Mouse (Mus musculus): ENCODE results near the gene Trappc10. TPM values are rescaled to one million over a fixed set of nuclear protein-coding genes. Genes with fewer than 3 reads are reported as not detected.

The Trappc10 gene
- polyA plus RNA-seq, 2 experiments: 19.0 to 32.4 TPM

DNA sequence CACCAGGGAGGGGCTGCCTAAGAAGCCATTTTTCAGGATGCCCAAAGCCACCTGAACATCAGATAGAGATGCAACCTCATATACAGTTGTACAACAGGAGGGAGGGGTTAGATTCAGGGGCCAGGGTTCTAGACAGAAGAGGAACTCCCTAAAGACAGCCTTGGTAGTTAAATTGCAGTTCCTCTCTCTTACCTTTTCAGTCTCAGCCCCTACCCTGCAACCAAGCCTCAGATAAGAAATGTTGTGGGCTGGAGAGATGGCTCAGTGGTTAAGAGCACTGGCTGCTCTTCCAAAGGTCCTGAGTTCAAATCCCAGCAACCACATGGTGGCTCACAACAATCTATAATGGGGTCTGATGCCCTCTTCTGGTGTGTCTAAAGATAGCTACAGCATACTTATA, 76.7 kb downstream of the Trappc10 start:
- no peak overlapping the region for H3K4me2 ChIP-seq (replicated peaks; ENCODE audit: low read depth, low read length, severe bottlenecking)
- peaks cover 68% of the 10 kb centered on the region for H3K36me3 ChIP-seq (ENCODE audit: control insufficient read depth, insufficient read depth, low read length)
- no peak overlapping the region for H3K4me3 ChIP-seq (replicated peaks; ENCODE audit: low read length)

GRCm38 (mm10) chr10:78167333-78167732, 77.1 kb downstream of the Trappc10 start:
- no peak for TF ChIP-seq POLR2A (IDR thresholded peaks at IDR 0.05; ENCODE audit: borderline replicate concordance, extremely low read depth, insufficient read depth, insufficient read length)
- no peak overlapping the region for H3K4me3 ChIP-seq (replicated peaks; ENCODE audit: low read length)
- H3K9ac ChIP-seq (ENCODE audit: low read depth, low read length, severe bottlenecking): no peak overlapping the region
- H3K4me2 ChIP-seq (replicated peaks; ENCODE audit: low read depth, low read length, severe bottlenecking): no peak overlapping the region
- ATAC-seq (ENCODE audit: low FRiP score, low read depth) (no peak), DNase-seq (ENCODE audit: low spot score) (no peak)
- peaks cover 68% of the 10 kb centered on the region for H3K36me3 ChIP-seq (ENCODE audit: control insufficient read depth, insufficient read depth, low read length)
- whole genome bisulfite sequencing: 90% methylated on average over 7 of the region's 7 CpGs
- H3K9me3 ChIP-seq (ENCODE audit: control insufficient read depth, low read length): no peaks in the 10 kb centered on the region
- H3K4me1 ChIP-seq (ENCODE audit: control insufficient read depth, insufficient read depth, low read length): peaks cover 6% of the 10 kb centered on the region
- no peaks in the 10 kb centered on the region for H3K27me3 ChIP-seq (ENCODE audit: control insufficient read depth, insufficient read depth, low read length)
- H3K27ac ChIP-seq (replicated peaks; ENCODE audit: low read depth, low read length): no peak overlapping the region

More for the DNA sequence above, 76.7 kb downstream of the Trappc10 start:
- H3K27ac ChIP-seq (replicated peaks; ENCODE audit: low read depth, low read length): no peak overlapping the region
- ATAC-seq (ENCODE audit: low FRiP score, low read depth): no peak
- no peaks in the 10 kb centered on the region for H3K9me3 ChIP-seq (ENCODE audit: control insufficient read depth, low read length)
- no peak for DNase-seq (ENCODE audit: low spot score)
- H3K27me3 ChIP-seq (ENCODE audit: control insufficient read depth, insufficient read depth, low read length): no peaks in the 10 kb centered on the region
- H3K9ac ChIP-seq (ENCODE audit: low read depth, low read length, severe bottlenecking): no peak overlapping the region
- TF ChIP-seq POLR2A (IDR thresholded peaks at IDR 0.05; ENCODE audit: borderline replicate concordance, extremely low read depth, insufficient read depth, insufficient read length): no peak
- peaks cover 6% of the 10 kb centered on the region for H3K4me1 ChIP-seq (ENCODE audit: control insufficient read depth, insufficient read depth, low read length)

- H3K27ac ChIP-seq (replicated peaks; ENCODE audit: low read depth, low read length): no peak overlapping the region
- no peak overlapping the region for H3K4me3 ChIP-seq (replicated peaks; ENCODE audit: low read length)
- no peak overlapping the region for H3K4me2 ChIP-seq (replicated peaks; ENCODE audit: low read depth, low read length, severe bottlenecking)
- ATAC-seq (ENCODE audit: low FRiP score, low read depth) (no peak), DNase-seq (ENCODE audit: low spot score) (no peak)
- peaks cover 6% of the 10 kb centered on the region for H3K4me1 ChIP-seq (ENCODE audit: control insufficient read depth, insufficient read depth, low read length)
- peaks cover 64% of the 10 kb centered on the region for H3K36me3 ChIP-seq (ENCODE audit: control insufficient read depth, insufficient read depth, low read length)
- WGBS: 92% methylated on average over 21 of the region's 21 CpGs
- H3K9ac ChIP-seq (ENCODE audit: low read depth, low read length, severe bottlenecking): no peak overlapping the region
- H3K9me3 ChIP-seq (ENCODE audit: control insufficient read depth, low read length): no peaks in the 10 kb centered on the region
- H3K27me3 ChIP-seq (ENCODE audit: control insufficient read depth, insufficient read depth, low read length): no peaks in the 10 kb centered on the region
- TF ChIP-seq POLR2A (IDR thresholded peaks at IDR 0.05; ENCODE audit: borderline replicate concordance, extremely low read depth, insufficient read depth, insufficient read length): no peak
Observed at GRCm38 (mm10) chr10:78165256-78166005, 79.0 kb downstream of the Trappc10 start.

- H3K27ac ChIP-seq (replicated peaks; ENCODE audit: low read depth, low read length): no peak overlapping the region
- H3K9me3 ChIP-seq (ENCODE audit: control insufficient read depth, low read length): no peaks in the 10 kb centered on the region
- no peak overlapping the region for H3K4me2 ChIP-seq (replicated peaks; ENCODE audit: low read depth, low read length, severe bottlenecking)
- ATAC-seq (ENCODE audit: low FRiP score, low read depth): no peak
- WGBS: 93% methylated on average over 12 of the region's 12 CpGs
- no peak for TF ChIP-seq POLR2A (IDR thresholded peaks at IDR 0.05; ENCODE audit: borderline replicate concordance, extremely low read depth, insufficient read depth, insufficient read length)
- H3K9ac ChIP-seq (ENCODE audit: low read depth, low read length, severe bottlenecking): no peak overlapping the region
- peaks cover 7% of the 10 kb centered on the region for H3K4me1 ChIP-seq (ENCODE audit: control insufficient read depth, insufficient read depth, low read length)
- no peaks in the 10 kb centered on the region for H3K27me3 ChIP-seq (ENCODE audit: control insufficient read depth, insufficient read depth, low read length)
- no peak for DNase-seq (ENCODE audit: low spot score)
- H3K36me3 ChIP-seq (ENCODE audit: control insufficient read depth, insufficient read depth, low read length): peaks cover 66% of the 10 kb centered on the region
- H3K4me3 ChIP-seq (replicated peaks; ENCODE audit: low read length): no peak overlapping the region
Observed at GRCm38 (mm10) chr10:78164786-78165185, 79.7 kb downstream of the Trappc10 start.

GRCm38 (mm10) chr10:78163923-78164322, 80.5 kb downstream of the Trappc10 start:
- peaks cover 14% of the 10 kb centered on the region for H3K4me1 ChIP-seq (ENCODE audit: control insufficient read depth, insufficient read depth, low read length)
- WGBS: 33% methylated on average over 4 of the region's 4 CpGs
- H3K9ac ChIP-seq (ENCODE audit: low read depth, low read length, severe bottlenecking): no peak overlapping the region
- no peak for ATAC-seq (ENCODE audit: low FRiP score, low read depth)
- no peak for TF ChIP-seq POLR2A (IDR thresholded peaks at IDR 0.05; ENCODE audit: borderline replicate concordance, extremely low read depth, insufficient read depth, insufficient read length)
- no peaks in the 10 kb centered on the region for H3K9me3 ChIP-seq (ENCODE audit: control insufficient read depth, low read length)
- H3K27ac ChIP-seq (replicated peaks; ENCODE audit: low read depth, low read length): no peak overlapping the region
- peak; percentile 76 for DNase-seq (ENCODE audit: low spot score)
- H3K27me3 ChIP-seq (ENCODE audit: control insufficient read depth, insufficient read depth, low read length): no peaks in the 10 kb centered on the region
- H3K36me3 ChIP-seq (ENCODE audit: control insufficient read depth, insufficient read depth, low read length): peaks cover 66% of the 10 kb centered on the region
- no peak overlapping the region for H3K4me3 ChIP-seq (replicated peaks; ENCODE audit: low read length)
- H3K4me2 ChIP-seq (replicated peaks; ENCODE audit: low read depth, low read length, severe bottlenecking): no peak overlapping the region

Measured in limb, embryonic 14.5 days (tissue).